Mouse (Mus musculus) cerebellum, postnatal 14 days (tissue): ENCODE results near the gene Kat2a.

Experiments used
- DNase-seq, 2 experiments: peaks; one replicate each; pipeline ENCODE4 v3.0.0; 2021; ENCODE audit warnings: mixed read lengths in 2 of 2

The Kat2a gene

GRCm38 (mm10) chr11:100735134-100735865, 23.0 kb upstream of the Kat2a start:
- DNase-seq, result no peak

GRCm38 (mm10) chr11:100730477-100731205, 18.4 kb upstream of the Kat2a start:
- DNase-seq, result no peak

- DNase-seq, result no peak
Measured at GRCm38 (mm10) chr11:100729976-100730375, 17.7 kb upstream of the Kat2a start.

GRCm38 (mm10) chr11:100728601-100729000, 16.3 kb upstream of the Kat2a start:
- no peak for DNase-seq

GRCm38 (mm10) chr11:100727201-100727600, 14.9 kb upstream of the Kat2a start:
- DNase-seq, result no peak

- no peak for DNase-seq
Measured at GRCm38 (mm10) chr11:100724919-100725512, 12.8 kb upstream of the Kat2a start.

- no peak for DNase-seq
Measured at GRCm38 (mm10) chr11:100722493-100723028, 10.3 kb upstream of the Kat2a start.

GRCm38 (mm10) chr11:100721776-100722492, 9.7 kb upstream of the Kat2a start:
- DNase-seq, result no peak

- no peak for DNase-seq
Measured at GRCm38 (mm10) chr11:100721254-100721653, 9.0 kb upstream of the Kat2a start.

- DNase-seq, result no peak
Measured at GRCm38 (mm10) chr11:100720345-100720744, 8.1 kb upstream of the Kat2a start.

- no peak for DNase-seq
Measured at GRCm38 (mm10) chr11:100719893-100720292, 7.6 kb upstream of the Kat2a start.

- DNase-seq, result no peak
Measured at GRCm38 (mm10) chr11:100719312-100719711, 7.0 kb upstream of the Kat2a start.

GRCm38 (mm10) chr11:100718866-100719265, 6.6 kb upstream of the Kat2a start:
- no peak for DNase-seq

- no peak for DNase-seq
Measured at GRCm38 (mm10) chr11:100718462-100718861, 6.2 kb upstream of the Kat2a start.

GRCm38 (mm10) chr11:100716649-100717048, 4.4 kb upstream of the Kat2a start:
- no peak for DNase-seq

GRCm38 (mm10) chr11:100714948-100715347, 2.7 kb upstream of the Kat2a start:
- no peak for DNase-seq

- DNase-seq, result peak; percentile 92 to 96
Measured at GRCm38 (mm10) chr11:100714534-100714915, 2.3 kb upstream of the Kat2a start.

- no peak for DNase-seq
Measured at GRCm38 (mm10) chr11:100713735-100714533, 1.7 kb upstream of the Kat2a start, which contains the start of gene Hspb9. Gene Hspb9, plus strand, starts transcription at chr11:100713850.

- DNase-seq, result no peak
Measured at GRCm38 (mm10) chr11:100713174-100713573, 909 bp upstream of the Kat2a start.

- no peak for DNase-seq
Measured at GRCm38 (mm10) chr11:100710977-100711376, 1.3 kb downstream of the Kat2a start.

- no peak for DNase-seq
Measured at GRCm38 (mm10) chr11:100710528-100710927, 1.7 kb downstream of the Kat2a start.
